Mouse (Mus musculus) NIH3T3 (cell line): ENCODE measurements around the gene Slc35a3.

Experiments used
- DNase-seq: peaks from one replicate; pipeline ENCODE4 v3.0.0-alpha.2; 2012; ENCODE audit warnings: low read depth

Gene Slc35a3

GRCm38 (mm10) chr3:116638572-116638971 lies 74.1 kb downstream of the Slc35a3 start:
- DNase-seq = no peak

- no peak for DNase-seq
Measured at GRCm38 (mm10) chr3:116637693-116638476, 74.7 kb downstream of the Slc35a3 start.

GRCm38 (mm10) chr3:116635799-116636198 lies 76.8 kb downstream of the Slc35a3 start:
- DNase-seq = no peak

GRCm38 (mm10) chr3:116634853-116635252 lies 77.8 kb downstream of the Slc35a3 start:
- DNase-seq = no peak

- no peak for DNase-seq
Measured at GRCm38 (mm10) chr3:116634091-116634490, 78.5 kb downstream of the Slc35a3 start.

- DNase-seq = peak; percentile 44
Measured at GRCm38 (mm10) chr3:116632971-116633370, 79.7 kb downstream of the Slc35a3 start.

GRCm38 (mm10) chr3:116631459-116631858 lies 81.2 kb downstream of the Slc35a3 start:
- no peak for DNase-seq

GRCm38 (mm10) chr3:116622641-116623040 lies 90.0 kb downstream of the Slc35a3 start:
- no peak for DNase-seq

GRCm38 (mm10) chr3:116620636-116621370 lies 91.8 kb downstream of the Slc35a3 start:
- DNase-seq = no peak
